Mouse (Mus musculus): ENCODE measurements around the gene Osbpl8. TPM values are rescaled to one million over a fixed set of nuclear protein-coding genes. Genes with fewer than 3 reads are reported as not detected.

Gene Osbpl8
- polyA plus RNA-seq, 1 experiment: 25.0 TPM

DNA sequence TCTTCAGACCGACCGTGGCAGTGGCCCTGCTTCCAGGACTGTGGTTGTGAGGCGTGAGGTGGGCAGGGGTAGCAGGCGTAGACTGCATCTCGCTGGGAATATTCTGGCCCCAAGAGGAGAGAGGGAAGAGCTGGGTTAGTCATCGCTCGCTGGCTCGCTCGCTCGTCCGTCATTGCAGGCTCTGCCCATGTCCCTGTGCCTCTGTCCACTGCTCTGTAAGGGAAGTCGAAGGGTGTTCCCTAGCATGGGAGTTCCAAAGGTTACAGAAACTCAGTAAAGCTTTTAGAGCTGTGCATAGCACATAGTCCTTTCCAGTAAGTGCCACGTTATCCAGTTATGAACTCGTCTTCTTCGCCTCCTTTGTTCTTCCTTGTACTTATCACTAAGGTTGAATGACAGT is 107.1 kb downstream of the Osbpl8 start:
- Histone ChIP-seq H3K4me1 (ENCODE audit: control insufficient read depth, insufficient read depth, low read length) (no peaks in the 10 kb centered on the region), H3K27ac (ENCODE audit: control insufficient read depth, insufficient read depth, low read depth, low read length, poor library complexity) (no peak overlapping the region)
- WGBS: 94% methylated on average over 15 of the region's 15 CpGs

DNA sequence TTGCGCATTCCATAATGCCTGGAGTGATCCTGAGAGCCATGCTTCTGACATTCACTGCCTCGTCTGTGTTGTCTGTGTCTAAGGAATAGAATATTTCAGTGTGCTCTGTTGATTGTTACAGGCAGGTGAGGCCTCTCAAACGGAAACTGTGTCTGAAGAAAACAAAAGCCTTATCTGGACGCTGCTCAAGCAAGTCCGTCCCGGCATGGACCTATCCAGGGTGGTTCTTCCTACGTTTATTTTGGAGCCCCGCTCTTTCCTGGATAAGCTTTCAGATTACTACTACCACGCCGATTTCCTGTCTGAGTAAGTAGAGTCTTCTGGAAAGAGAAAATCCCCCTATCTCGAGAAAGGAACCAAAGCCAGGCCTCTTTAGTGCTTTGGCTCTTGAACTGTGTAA is 108.4 kb downstream of the Osbpl8 start:
- TF ChIP-seq CTCF (IDR thresholded peaks at IDR 0.05; ENCODE audit: control insufficient read depth, insufficient read depth, low read length) (no peak), POLR2A (IDR thresholded peaks at IDR 0.05; ENCODE audit: borderline replicate concordance, control insufficient read depth, low read depth, low read length) (no peak)
- WGBS: 87% methylated on average over 11 of the region's 11 CpGs
- H3K27ac ChIP-seq (ENCODE audit: control insufficient read depth, insufficient read depth, low read depth, low read length, poor library complexity): no peak overlapping the region

More for the DNA sequence above, 107.1 kb downstream of the Osbpl8 start:
- TF ChIP-seq CTCF (IDR thresholded peaks at IDR 0.05; ENCODE audit: control insufficient read depth, insufficient read depth, low read length): no peak
- TF ChIP-seq POLR2A (IDR thresholded peaks at IDR 0.05; ENCODE audit: borderline replicate concordance, control insufficient read depth, low read depth, low read length): no peak
- no peak overlapping the region for H3K4me3 ChIP-seq (replicated peaks; ENCODE audit: control insufficient read depth, low read depth, low read length)

DNA sequence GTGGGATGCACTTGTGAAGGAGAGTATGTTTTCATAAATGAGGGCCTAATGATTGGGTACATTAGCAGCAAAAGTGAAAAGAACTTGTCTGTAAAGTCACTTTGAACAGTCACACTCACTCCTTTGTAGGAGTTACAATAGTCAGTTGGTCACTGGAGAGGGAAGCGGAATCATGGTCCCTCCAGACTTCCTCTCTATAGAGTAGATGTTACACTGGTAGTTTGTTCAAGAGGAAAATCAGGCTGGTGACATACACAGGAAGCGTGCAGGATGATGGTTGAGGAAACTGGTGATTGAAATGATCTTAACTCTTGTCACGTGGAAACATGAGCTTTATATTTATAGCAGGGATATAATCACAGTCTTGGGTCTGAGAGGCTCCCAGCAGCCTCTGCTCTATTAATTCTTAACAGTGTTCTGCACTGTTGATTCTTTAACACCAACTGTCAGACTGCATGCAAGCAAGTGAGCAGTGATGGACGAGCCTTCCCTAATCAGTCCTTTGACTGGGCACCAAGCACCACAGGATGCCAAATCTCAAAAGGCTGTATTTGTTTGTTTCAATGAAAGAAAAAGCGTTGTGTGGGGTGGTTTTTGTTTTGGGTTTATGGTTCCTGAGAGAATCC is 109.0 kb downstream of the Osbpl8 start:
- no peak for TF ChIP-seq CTCF (IDR thresholded peaks at IDR 0.05; ENCODE audit: control insufficient read depth, insufficient read depth, low read length)
- no peak for TF ChIP-seq POLR2A (IDR thresholded peaks at IDR 0.05; ENCODE audit: borderline replicate concordance, control insufficient read depth, low read depth, low read length)
- 74% methylated on average over 5 of the region's 5 CpGs for WGBS
- no peak overlapping the region for H3K27ac ChIP-seq (ENCODE audit: control insufficient read depth, insufficient read depth, low read depth, low read length, poor library complexity)
- H3K4me3 ChIP-seq (replicated peaks; ENCODE audit: control insufficient read depth, low read depth, low read length): no peak overlapping the region
- H3K4me1 ChIP-seq (ENCODE audit: control insufficient read depth, insufficient read depth, low read length): no peaks in the 10 kb centered on the region

More for the DNA sequence above, 108.4 kb downstream of the Osbpl8 start:
- no peak overlapping the region for H3K4me3 ChIP-seq (replicated peaks; ENCODE audit: control insufficient read depth, low read depth, low read length)
- H3K4me1 ChIP-seq (ENCODE audit: control insufficient read depth, insufficient read depth, low read length): no peaks in the 10 kb centered on the region

DNA sequence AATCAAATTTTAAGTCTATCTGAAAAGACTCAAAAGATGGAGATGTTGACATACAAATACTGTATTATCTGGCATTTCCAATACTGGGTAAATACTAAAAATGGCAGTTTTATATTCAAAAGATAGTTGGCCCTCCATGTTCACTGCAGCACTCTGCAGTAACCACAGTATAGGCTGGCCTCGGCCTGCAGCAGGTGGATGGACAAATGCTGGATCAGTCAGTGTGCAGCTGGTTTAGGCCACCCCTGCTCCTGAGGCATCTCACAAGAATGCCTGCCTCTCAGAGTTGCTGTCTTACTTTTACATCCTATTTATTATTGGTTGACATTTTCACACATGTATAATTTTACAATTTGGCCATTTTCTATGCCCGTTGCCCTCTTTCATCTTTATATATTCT is 111.3 kb downstream of the Osbpl8 start:
- H3K4me3 ChIP-seq (replicated peaks; ENCODE audit: control insufficient read depth, low read depth, low read length): no peak overlapping the region
- TF ChIP-seq CTCF (IDR thresholded peaks at IDR 0.05; ENCODE audit: control insufficient read depth, insufficient read depth, low read length): no peak
- H3K27ac ChIP-seq (ENCODE audit: control insufficient read depth, insufficient read depth, low read depth, low read length, poor library complexity): no peak overlapping the region
- WGBS: 90% methylated on average over 2 of the region's 2 CpGs
- no peaks in the 10 kb centered on the region for H3K4me1 ChIP-seq (ENCODE audit: control insufficient read depth, insufficient read depth, low read length)

DNA sequence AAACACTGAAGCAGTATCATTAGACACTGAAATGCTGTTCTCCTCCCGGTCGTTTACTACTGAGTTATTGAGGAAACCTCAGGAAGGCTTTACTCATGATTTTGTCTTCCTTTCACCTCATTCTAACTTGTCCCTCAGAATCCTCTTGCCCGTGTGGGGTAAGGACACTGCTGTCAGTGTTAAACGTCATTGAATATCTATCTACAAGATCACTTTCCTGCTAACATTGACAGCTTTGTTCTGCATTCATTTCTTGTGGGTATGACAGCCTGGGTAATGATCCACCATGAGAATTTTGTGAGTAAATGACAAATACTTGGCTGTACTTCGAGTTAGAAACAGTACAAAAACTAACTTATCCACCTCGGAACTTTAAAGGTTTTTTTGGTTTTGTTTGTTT is 133.1 kb downstream of the Osbpl8 start:
- Histone ChIP-seq H3K4me1 (ENCODE audit: control insufficient read depth, insufficient read depth, low read length) (no peaks in the 10 kb centered on the region; the same call in 1 of the 2 replicates), H3K27ac (ENCODE audit: control insufficient read depth, insufficient read depth, low read depth, low read length, poor library complexity) (no peak overlapping the region), H3K4me3 (replicated peaks; ENCODE audit: control insufficient read depth, low read depth, low read length) (no peak overlapping the region)
- 34% methylated on average over 6 of the region's 6 CpGs for WGBS
- TF ChIP-seq POLR2A (IDR thresholded peaks at IDR 0.05; ENCODE audit: borderline replicate concordance, control insufficient read depth, low read depth, low read length): no peak
- TF ChIP-seq CTCF (IDR thresholded peaks at IDR 0.05; ENCODE audit: control insufficient read depth, insufficient read depth, low read length): no peak

DNA sequence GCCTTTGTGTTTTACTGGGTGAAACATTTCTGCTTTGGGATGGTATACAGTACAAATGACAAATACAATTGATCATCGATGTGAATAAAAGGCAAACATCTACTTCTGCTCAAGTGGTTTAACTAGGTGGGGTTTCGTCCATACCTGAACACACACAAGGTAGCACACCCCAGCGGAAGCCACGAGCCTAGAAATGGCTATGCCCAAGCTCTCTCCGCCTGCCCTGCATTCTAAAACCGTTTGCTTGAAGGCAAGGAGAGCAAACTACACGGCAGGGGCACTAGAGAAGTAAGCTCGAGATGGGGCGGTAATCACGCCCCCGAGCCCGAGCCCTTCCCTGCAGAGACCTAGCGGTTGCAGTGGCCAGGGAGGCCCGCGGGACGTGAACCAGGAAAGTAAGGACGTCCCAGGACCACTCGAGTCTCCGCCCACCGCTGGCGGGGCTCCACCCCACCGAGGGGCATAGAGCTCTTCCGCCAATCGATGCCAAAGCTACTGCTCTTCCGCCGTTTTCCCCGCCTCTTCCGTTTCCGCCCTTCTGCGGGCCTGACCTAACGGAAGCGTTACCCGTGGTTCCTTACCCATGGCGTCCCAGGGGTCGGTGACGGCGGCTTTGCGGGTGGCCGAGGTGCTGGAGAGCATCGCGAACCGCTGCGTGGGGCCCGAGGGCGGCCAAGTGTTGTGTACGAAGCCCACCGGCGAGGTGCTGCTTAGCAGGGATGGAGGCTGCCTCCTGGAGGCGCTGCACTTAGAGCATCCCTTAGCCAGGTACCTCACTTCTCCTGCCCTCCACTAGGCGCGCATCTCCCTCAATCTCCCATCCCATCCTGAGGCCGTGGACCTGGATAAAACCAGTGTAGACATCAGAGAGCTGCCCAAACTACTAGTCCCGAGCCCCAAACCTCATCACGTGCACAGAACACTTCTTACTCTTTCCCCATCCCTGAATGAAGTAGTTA is 133.9 kb downstream of the Osbpl8 start, which contains the start of gene Bbs10:
TSS of gene Bbs10 (plus strand) at position 540 of the 959 bp plus-strand sequence.
- peak within 1 kb of the TSS; percentile 70 for H3K4me3 ChIP-seq (replicated peaks; ENCODE audit: control insufficient read depth, low read depth, low read length)
- peak within 1 kb of the TSS; percentile 25 for H3K27ac ChIP-seq (ENCODE audit: control insufficient read depth, insufficient read depth, low read depth, low read length, poor library complexity)
- 2% methylated on average over 54 of the region's 54 CpGs for WGBS
- H3K4me1 ChIP-seq (ENCODE audit: control insufficient read depth, insufficient read depth, low read length): no peaks in the 10 kb centered on the region; the same call in 1 of the 2 replicates
- TF ChIP-seq CTCF (IDR thresholded peaks at IDR 0.05; ENCODE audit: control insufficient read depth, insufficient read depth, low read length): peak; percentile 69
- TF ChIP-seq POLR2A (IDR thresholded peaks at IDR 0.05; ENCODE audit: borderline replicate concordance, control insufficient read depth, low read depth, low read length): peak; percentile 58; the same call in 1 of the 2 replicates

DNA sequence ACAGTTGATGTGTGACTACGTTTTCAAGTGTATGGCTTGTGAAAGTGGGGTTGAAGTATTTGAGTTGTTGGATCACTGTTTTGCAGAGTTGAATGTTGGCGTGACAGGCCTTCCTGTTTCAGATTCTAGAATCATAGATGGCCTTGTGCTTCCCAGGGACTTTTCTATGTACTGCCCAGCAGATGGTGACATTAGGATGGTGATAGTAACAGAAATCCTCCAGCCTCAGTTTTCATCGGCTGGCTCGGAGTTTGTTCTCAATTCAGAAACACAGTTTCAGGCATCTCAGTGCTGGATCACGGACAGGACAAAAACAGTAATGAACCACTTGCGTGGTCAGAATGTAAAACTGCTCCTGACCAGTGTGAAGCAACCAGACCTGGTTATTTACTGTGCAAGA is 135.0 kb downstream of the Osbpl8 start:
- Histone ChIP-seq H3K4me1 (ENCODE audit: control insufficient read depth, insufficient read depth, low read length) (no peaks in the 10 kb centered on the region; the same call in 1 of the 2 replicates), H3K27ac (ENCODE audit: control insufficient read depth, insufficient read depth, low read depth, low read length, poor library complexity) (no peak overlapping the region), H3K4me3 (replicated peaks; ENCODE audit: control insufficient read depth, low read depth, low read length) (no peak overlapping the region)
- WGBS: 86% methylated on average over 6 of the region's 6 CpGs
- no peak for TF ChIP-seq POLR2A (IDR thresholded peaks at IDR 0.05; ENCODE audit: borderline replicate concordance, control insufficient read depth, low read depth, low read length)
- no peak for TF ChIP-seq CTCF (IDR thresholded peaks at IDR 0.05; ENCODE audit: control insufficient read depth, insufficient read depth, low read length)

DNA sequence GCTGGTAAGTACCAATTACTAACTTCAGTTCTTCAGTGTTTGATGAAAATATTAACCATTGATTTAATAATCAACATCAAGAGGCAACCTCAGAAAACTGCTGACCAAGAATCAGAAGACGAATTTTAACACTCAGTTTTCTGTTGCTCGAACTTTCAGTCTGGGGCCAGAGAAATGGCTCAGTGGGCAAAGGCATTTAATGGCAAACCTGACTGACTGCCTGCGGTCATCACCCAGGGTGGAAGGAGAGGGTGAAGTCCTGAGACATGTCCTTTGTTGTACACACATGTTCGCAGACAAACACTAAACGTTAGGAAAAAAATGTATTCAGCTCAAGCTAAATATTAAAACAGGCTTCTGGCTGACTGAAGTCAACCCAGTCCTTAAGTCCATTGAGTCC is 136.5 kb downstream of the Osbpl8 start:
- TF ChIP-seq POLR2A (IDR thresholded peaks at IDR 0.05; ENCODE audit: borderline replicate concordance, control insufficient read depth, low read depth, low read length) (no peak), CTCF (IDR thresholded peaks at IDR 0.05; ENCODE audit: control insufficient read depth, insufficient read depth, low read length) (no peak)
- no peak overlapping the region for H3K4me3 ChIP-seq (replicated peaks; ENCODE audit: control insufficient read depth, low read depth, low read length)
- no peaks in the 10 kb centered on the region; the same call in 1 of the 2 replicates for H3K4me1 ChIP-seq (ENCODE audit: control insufficient read depth, insufficient read depth, low read length)
- no peak overlapping the region for H3K27ac ChIP-seq (ENCODE audit: control insufficient read depth, insufficient read depth, low read depth, low read length, poor library complexity)
- 84% methylated on average over 5 of the region's 5 CpGs for WGBS

Data from bone marrow, adult 2 months (tissue).